Mouse (Mus musculus): ENCODE measurements around the gene Olfr463.
"Not testable (repeated sequence)": the region's sequence is repeated elsewhere in the genome, so short reads cannot be mapped to it uniquely, and the experiment has no call there.

Gene Olfr463

GRCm38 (mm10) chr11:87897287-87897686, at the start of gene Olfr463:
Gene Olfr463, minus strand, starts transcription at chr11:87897387.
- DNase-seq = no peak

DNA sequence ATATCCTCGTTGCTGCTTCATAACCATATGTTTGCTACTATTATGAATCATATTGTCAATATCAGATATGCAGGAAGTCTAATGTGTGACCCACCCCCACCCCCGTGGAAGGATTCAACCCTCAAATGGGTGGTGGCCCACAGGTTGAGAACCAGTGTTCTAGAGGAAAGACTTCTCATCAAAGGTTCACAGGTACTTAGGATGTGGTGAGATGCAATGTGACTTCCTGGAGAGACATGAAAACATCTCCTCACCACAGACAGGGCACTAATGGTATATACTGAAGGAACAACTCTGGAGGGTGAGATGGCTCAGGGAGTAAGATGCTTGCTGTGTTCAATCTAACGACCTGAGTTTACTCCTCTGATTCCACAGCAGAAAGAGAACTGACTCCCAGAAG, 38.3 kb upstream of the Olfr463 start:
- DNase-seq = no peak

GRCm38 (mm10) chr11:87933731-87934130, 36.5 kb upstream of the Olfr463 start:
- DNase-seq = no peak

DNA sequence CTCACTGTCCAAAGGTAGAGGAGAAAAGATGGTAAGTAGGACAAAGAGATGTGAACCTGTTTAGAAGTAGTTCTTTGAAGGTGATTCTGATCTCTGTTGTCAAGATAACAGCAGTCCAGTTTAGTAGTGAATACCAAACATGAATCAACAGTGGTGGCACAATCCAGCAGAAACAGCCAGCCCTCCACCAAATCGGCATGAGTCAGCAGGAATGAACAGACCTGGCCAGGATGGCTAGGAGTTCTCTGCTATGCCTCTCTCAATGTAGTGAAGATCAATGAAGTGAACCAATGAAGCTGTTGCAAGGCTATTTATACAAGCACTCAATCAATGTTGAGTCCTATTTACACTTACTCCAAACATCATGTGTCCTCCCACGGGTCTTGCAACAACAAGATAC, 33.2 kb upstream of the Olfr463 start:
- no peak for DNase-seq

DNA sequence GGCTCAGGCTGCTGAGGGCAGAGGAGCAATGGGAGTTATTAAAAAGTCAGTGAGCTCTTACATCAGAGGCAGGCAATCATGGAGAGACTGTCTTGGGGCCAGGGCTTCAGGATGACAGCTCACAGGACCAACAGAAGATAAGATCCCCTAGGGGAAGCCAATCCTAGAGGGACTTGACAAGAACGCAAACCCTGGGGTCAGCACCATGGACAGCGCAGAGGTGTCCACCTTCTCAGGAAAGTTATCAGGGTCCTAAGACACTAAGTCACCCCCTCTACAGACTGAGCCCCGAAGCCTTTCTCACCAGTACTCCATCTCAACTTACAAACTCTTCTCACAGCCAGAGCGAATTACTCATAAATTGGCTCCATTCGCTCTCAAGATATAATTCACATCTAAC, 23.8 kb upstream of the Olfr463 start, which contains the start of gene Olfr464:
Gene Olfr464, minus strand, starts transcription at position 2 of the 400 bp plus-strand sequence.
- no peak for DNase-seq

DNA sequence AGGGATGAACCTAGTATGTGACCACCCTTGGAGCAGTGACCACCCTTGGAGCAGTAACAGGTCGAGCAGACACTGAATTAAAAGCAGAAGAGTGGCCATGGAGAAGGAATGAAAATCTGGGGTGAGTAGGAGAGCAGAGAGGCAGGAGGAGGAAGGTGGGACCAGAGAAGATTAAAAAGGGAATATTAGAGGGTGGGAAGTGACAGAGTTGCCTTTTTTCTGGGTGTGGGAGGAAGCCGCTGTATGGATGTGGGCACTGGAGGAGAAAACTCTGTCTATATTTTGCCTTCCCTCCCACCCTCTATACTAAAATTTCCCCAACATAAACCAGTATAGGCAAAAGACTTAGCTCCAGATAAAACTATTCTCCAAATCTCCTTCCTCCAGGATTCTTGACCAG, 23.1 kb upstream of the Olfr463 start:
- DNase-seq = no peak

- no peak for DNase-seq
Measured at GRCm38 (mm10) chr11:87916005-87916404, 18.8 kb upstream of the Olfr463 start.

DNA sequence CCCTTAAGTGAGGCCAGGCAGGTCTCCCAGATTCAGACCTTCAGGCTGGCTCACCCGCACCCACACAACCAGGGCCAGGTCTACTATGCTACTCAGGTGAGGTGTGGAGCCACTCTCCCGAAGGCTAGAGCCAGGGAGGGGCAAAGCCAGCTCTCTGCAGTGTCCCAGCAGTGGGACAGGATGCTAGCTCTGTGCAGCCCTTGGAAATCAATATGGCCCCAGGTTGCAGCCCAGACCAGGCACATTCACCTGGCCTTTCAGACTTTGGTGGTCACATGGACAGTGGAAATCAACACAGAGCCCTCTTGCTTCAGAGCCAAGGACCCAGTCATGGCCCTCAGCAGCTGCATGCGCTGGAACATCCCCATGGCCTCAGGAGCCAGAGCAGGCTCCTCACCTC, 7.1 kb upstream of the Olfr463 start:
- no peak for DNase-seq

- no peak for DNase-seq
Measured at GRCm38 (mm10) chr11:87892168-87892567, 5.0 kb downstream of the Olfr463 start, which contains the start of gene Olfr462. Gene Olfr462, minus strand, starts transcription at chr11:87892268.

DNA sequence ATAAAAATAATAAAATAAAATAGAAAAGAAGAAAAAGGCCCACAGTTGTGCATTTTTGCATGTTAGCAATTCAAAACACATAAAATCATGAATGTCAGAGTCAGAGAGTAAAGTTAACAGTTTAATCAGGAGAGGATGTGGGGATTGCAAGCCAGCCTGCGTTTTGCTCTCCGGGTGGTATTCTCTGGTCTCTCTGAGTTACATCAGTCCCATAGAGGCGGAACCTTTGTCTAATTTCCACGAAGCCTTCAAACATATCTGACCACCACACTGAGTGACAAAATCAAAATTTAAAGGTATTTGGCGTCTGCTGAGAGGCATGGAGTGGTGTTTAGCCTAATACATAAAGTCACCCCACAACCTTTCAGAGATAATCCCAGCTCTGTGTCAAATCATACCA, 12.3 kb downstream of the Olfr463 start:
- DNase-seq = no peak

DNA sequence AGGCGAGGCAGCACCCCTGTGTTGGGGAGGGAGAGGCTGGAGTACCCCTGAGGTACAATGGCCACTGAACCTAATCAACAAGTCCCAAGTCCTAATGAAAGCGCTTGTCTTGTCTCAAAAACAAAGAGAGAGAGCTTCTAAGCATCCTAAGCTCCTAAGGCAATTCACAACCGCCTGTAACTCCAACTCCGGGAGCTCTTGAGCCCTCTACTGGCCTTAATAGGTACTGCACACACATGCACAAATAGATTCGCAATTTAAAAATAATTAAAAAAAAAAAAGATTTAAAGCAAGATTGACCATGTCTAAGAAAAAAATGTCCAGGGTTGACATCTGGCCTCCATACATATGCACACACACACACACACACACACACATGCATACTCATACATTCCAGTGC, 13.7 kb downstream of the Olfr463 start:
- DNase-seq = no peak

DNA sequence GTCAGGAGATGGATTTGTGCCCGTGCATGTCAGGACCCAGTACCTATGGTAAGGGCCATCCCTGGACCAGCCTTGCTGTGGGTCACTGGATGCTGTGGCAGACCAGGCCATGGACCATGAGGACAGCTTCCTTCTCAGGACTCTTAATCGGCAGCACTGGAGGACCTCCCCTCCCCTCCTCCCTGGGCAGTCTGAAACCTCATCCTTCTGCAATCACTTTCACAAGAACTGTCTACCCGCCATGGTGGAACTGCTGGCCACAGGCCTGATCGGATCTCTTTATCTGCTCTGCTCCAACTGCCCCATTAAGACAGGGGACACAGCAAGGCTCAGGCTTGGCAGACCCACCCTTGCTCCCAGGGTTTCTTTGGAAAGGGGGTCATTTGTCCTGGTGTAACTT, 15.5 kb downstream of the Olfr463 start:
- DNase-seq = no peak

DNA sequence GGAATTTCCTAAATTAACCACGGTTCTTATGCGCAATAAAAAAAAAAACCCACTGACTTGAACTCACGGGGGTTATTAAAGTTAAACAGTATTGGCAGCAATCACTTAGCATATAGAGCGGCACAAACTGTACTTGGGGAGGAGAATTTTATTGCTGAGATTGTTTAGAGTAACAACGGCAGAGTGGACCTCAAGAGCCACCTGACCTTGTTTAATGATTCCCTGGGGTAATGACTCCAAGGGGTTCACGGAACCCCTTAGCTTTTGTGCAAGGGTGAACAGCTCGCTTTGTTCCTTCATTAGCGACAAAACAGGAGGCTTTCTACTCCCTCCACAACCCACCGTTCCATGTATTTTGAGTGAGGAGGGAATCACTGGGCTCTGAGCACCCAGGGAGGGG, 17.4 kb downstream of the Olfr463 start:
- DNase-seq = no peak

GRCm38 (mm10) chr11:87875436-87875835, 21.8 kb downstream of the Olfr463 start, which contains the start of gene Epx:
Gene Epx, minus strand, starts transcription at chr11:87875536.
- DNase-seq = no peak

- no peak for DNase-seq
Measured at GRCm38 (mm10) chr11:87871766-87872165, 25.4 kb downstream of the Olfr463 start.

GRCm38 (mm10) chr11:87870096-87870495, 27.1 kb downstream of the Olfr463 start:
- no peak for DNase-seq

DNA sequence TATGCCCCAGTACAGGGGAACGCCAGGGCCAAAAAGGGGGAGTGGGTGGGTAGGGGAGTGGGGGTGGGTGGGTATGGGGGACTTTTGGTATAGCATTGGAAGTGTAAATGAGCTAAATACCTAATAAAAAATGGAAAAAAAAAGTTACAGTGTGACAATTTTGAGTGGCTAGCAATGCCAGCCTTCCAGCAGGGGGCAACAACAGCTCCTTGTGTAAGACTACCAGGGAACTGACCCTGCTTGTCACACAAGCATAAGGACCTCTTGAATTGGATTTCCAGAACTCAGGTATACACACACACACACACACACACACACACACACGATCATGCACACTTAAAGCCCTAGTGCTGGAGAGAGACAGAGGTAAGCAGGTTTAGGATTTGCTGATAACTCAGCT, 30.3 kb downstream of the Olfr463 start:
- DNase-seq = not testable (repeated sequence)

- no peak for DNase-seq
Measured at GRCm38 (mm10) chr11:87862805-87863204, 34.4 kb downstream of the Olfr463 start.

DNA sequence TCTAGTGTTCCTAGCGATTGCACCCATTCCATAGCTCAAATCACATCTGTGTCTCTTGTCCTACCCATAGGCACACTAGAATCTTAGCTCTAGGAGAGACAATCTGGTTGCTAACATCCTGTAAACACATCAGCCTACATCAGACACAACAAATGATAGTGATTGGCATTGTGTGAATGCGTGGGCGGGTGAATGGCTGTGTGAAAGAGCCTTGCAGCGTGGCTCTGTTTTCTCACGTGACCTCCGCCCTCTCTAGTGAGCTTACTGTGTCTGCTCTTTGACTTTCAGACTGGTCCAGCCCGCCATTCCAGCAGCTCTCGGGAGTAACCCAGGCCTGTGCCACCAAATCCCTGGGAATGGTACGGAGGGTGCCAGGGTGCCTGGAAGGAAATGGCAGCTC, 36.8 kb downstream of the Olfr463 start:
- no peak for DNase-seq

- DNase-seq = no peak
Measured at GRCm38 (mm10) chr11:87859273-87859672, 37.9 kb downstream of the Olfr463 start.

GRCm38 (mm10) chr11:87854550-87854949, 42.6 kb downstream of the Olfr463 start:
- no peak for DNase-seq

- DNase-seq = peak; percentile 12
Measured at GRCm38 (mm10) chr11:87853597-87853954, 43.6 kb downstream of the Olfr463 start.

DNA sequence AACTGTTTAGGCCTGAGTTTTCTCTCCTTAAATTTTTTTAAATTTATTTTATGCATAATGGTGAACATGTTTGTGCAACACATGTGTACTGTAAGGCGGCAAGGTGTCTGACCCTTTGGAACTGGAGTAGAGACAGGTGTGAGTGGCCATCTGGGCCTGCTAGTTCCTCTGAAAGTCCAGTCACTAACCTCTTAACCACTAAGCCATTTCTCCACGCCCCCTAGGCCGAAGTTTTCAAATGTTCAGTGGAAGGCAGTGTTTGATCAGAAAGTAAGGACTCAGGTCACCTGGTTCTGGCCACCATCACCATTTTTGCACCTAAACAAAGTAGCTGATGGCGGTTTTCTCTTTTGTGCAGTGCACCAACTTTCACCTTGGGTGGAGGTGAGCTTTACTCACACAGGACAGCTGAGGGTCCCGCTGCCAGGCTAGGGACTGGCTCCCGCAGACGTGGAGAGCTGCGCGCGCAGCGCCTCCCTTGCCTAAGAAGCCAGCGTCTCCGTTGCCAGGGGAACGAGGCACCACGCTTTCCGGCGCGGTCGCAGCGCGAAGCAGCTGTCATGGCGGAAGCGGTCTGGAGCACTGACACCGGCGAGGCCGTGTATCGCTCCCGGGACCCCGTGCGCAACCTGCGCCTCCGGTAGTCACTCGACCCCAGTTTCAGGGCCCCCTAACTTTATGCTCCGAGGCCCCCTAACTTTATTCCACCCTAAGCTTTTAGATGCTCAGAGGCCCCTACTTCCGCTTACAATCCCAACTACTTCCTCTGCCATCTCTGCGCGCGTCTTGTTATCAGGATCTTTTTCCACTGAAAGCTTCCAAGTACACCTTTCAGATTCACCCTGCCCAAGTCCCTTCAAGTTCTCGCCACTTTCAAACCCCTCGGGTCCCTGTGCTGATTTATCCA, 44.2 kb downstream of the Olfr463 start, which contains the start of gene Mks1:
Gene Mks1, plus strand, starts transcription at position 526 of the 907 bp plus-strand sequence.
- DNase-seq = peak; percentile 83

GRCm38 (mm10) chr11:87847884-87848283, 49.3 kb downstream of the Olfr463 start:
- no peak for DNase-seq

Measured in cerebellum, adult 11-12 months (tissue).